Mouse (Mus musculus) layer of hippocampus, adult 9-10 months (tissue): Measurements from ENCODE around the gene Gm44503.

ENCODE experiments used
- DNase-seq: peaks from one replicate; pipeline ENCODE4 v3.0.0; 2022; ENCODE audit warnings: low spot score

The Gm44503 gene

GRCm38 (mm10) chr9:72972984-72973383 is 14.3 kb downstream of the Gm44503 start:
- no peak for DNase-seq

- DNase-seq = no peak
Observed at GRCm38 (mm10) chr9:72974734-72975133, 16.1 kb downstream of the Gm44503 start.

GRCm38 (mm10) chr9:72975242-72975641 is 16.6 kb downstream of the Gm44503 start:
- no peak for DNase-seq

- DNase-seq = no peak
Observed at GRCm38 (mm10) chr9:72983066-72983465, 24.4 kb downstream of the Gm44503 start.

GRCm38 (mm10) chr9:72985250-72986220 is 26.9 kb downstream of the Gm44503 start, which contains the start of the genes Ccpg1os and Ccpg1:
Gene Ccpg1os (minus strand): TSS chr9:72985382.
Gene Ccpg1 (plus strand): TSS chr9:72985429.
- peak; percentile 87 for DNase-seq

GRCm38 (mm10) chr9:72987703-72988102 is 29.1 kb downstream of the Gm44503 start:
- no peak for DNase-seq

GRCm38 (mm10) chr9:72988706-72989105 is 30.1 kb downstream of the Gm44503 start:
- no peak for DNase-seq

- no peak for DNase-seq
Observed at GRCm38 (mm10) chr9:72991420-72991819, 32.8 kb downstream of the Gm44503 start.

- DNase-seq = no peak
Observed at GRCm38 (mm10) chr9:72992576-72992975, 33.9 kb downstream of the Gm44503 start.

GRCm38 (mm10) chr9:72996167-72996566 is 37.5 kb downstream of the Gm44503 start:
- DNase-seq = no peak

- no peak for DNase-seq
Observed at GRCm38 (mm10) chr9:72996806-72997205, 38.2 kb downstream of the Gm44503 start.

GRCm38 (mm10) chr9:73000487-73000886 is 41.8 kb downstream of the Gm44503 start:
- no peak for DNase-seq

- DNase-seq = no peak
Observed at GRCm38 (mm10) chr9:73001314-73002011, 42.8 kb downstream of the Gm44503 start.

- DNase-seq = no peak
Observed at GRCm38 (mm10) chr9:73002177-73002576, 43.5 kb downstream of the Gm44503 start.

GRCm38 (mm10) chr9:73004076-73004475 is 45.4 kb downstream of the Gm44503 start:
- DNase-seq = no peak

- no peak for DNase-seq
Observed at GRCm38 (mm10) chr9:73005106-73005505, 46.5 kb downstream of the Gm44503 start.

GRCm38 (mm10) chr9:73006175-73006574 is 47.5 kb downstream of the Gm44503 start:
- no peak for DNase-seq

GRCm38 (mm10) chr9:73008384-73008783 is 49.7 kb downstream of the Gm44503 start:
- DNase-seq = no peak

GRCm38 (mm10) chr9:73012629-73013028 is 54.0 kb downstream of the Gm44503 start:
- DNase-seq = no peak

- DNase-seq = no peak
Observed at GRCm38 (mm10) chr9:73014724-73015123, 56.1 kb downstream of the Gm44503 start.

GRCm38 (mm10) chr9:73019841-73020240 is 61.2 kb downstream of the Gm44503 start:
- no peak for DNase-seq

GRCm38 (mm10) chr9:73020566-73021097 is 62.0 kb downstream of the Gm44503 start:
- DNase-seq = no peak
